Mouse (Mus musculus): ENCODE measurements around the gene Stk38. TPM values are rescaled to one million over a fixed set of nuclear protein-coding genes. Genes with fewer than 3 reads are reported as not detected.
A peak's percentile ranks its signal among the peaks of the same experiment; 100 is the strongest.
"Not testable (repeated sequence)": the region's sequence is repeated elsewhere in the genome, so short reads cannot be mapped to it uniquely, and the experiment has no call there.

The Stk38 gene
- polyA plus RNA-seq, 1 experiment from 2014 or later: 119 TPM

- peaks cover 21% of the 10 kb centered on the region for H3K4me1 ChIP-seq
- ATAC-seq (replicated peaks); H3K27me3 ChIP-seq; H3K27ac ChIP-seq (replicated peaks); H3K4me3 ChIP-seq; H3K9ac ChIP-seq (replicated peaks); H3K9me3 ChIP-seq; H3K4me2 ChIP-seq (replicated peaks): not testable (repeated sequence)
- H3K36me3 ChIP-seq: peaks cover 45% of the 10 kb centered on the region
- WGBS: 93% methylated on average over 1 of the region's 1 CpGs
Measured at GRCm38 (mm10) chr17:28993004-28993403, 14.8 kb downstream of the Stk38 start.

GRCm38 (mm10) chr17:28992105-28992504 is 15.7 kb downstream of the Stk38 start:
- WGBS: 15% methylated on average over 7 of the region's 7 CpGs
- Histone ChIP-seq H3K4me2 (replicated peaks) (no peak overlapping the region), H3K9me3 (no peaks in the 10 kb centered on the region), H3K4me1 (peaks cover 21% of the 10 kb centered on the region), H3K27me3 (no peaks in the 10 kb centered on the region), H3K36me3 (peaks cover 46% of the 10 kb centered on the region), H3K27ac (replicated peaks) (peak overlapping the region; percentile 74), H3K9ac (replicated peaks) (no peak overlapping the region), H3K4me3 (no peak overlapping the region)
- ATAC-seq (replicated peaks): no peak

- Histone ChIP-seq H3K4me3 (no peak overlapping the region), H3K9ac (replicated peaks) (no peak overlapping the region), H3K9me3 (no peaks in the 10 kb centered on the region), H3K27ac (replicated peaks) (peak overlapping the region; percentile 74), H3K36me3 (peaks cover 47% of the 10 kb centered on the region), H3K4me2 (replicated peaks) (no peak overlapping the region), H3K27me3 (no peaks in the 10 kb centered on the region), H3K4me1 (peaks cover 21% of the 10 kb centered on the region)
- ATAC-seq (replicated peaks): no peak
- 63% methylated on average over 9 of the region's 9 CpGs for WGBS
Measured at GRCm38 (mm10) chr17:28991286-28991685, 16.5 kb downstream of the Stk38 start.

GRCm38 (mm10) chr17:28990060-28990459 is 17.7 kb downstream of the Stk38 start:
- H3K4me1 ChIP-seq: peaks cover 21% of the 10 kb centered on the region
- WGBS: 64% methylated on average over 4 of the region's 4 CpGs
- no peak overlapping the region for H3K9ac ChIP-seq (replicated peaks)
- no peaks in the 10 kb centered on the region for H3K27me3 ChIP-seq
- no peaks in the 10 kb centered on the region for H3K9me3 ChIP-seq
- H3K4me2 ChIP-seq (replicated peaks): no peak overlapping the region
- no peak overlapping the region for H3K4me3 ChIP-seq
- no peak for ATAC-seq (replicated peaks)
- H3K27ac ChIP-seq (replicated peaks): no peak overlapping the region
- H3K36me3 ChIP-seq: peaks cover 55% of the 10 kb centered on the region

GRCm38 (mm10) chr17:28988996-28989395 is 18.8 kb downstream of the Stk38 start:
- H3K27me3 ChIP-seq: no peaks in the 10 kb centered on the region
- no peak overlapping the region for H3K4me2 ChIP-seq (replicated peaks)
- H3K4me3 ChIP-seq: no peak overlapping the region
- H3K27ac ChIP-seq (replicated peaks): no peak overlapping the region
- H3K4me1 ChIP-seq: peaks cover 21% of the 10 kb centered on the region
- no peaks in the 10 kb centered on the region for H3K9me3 ChIP-seq
- WGBS: 91% methylated on average over 3 of the region's 3 CpGs
- ATAC-seq (replicated peaks): no peak
- peaks cover 65% of the 10 kb centered on the region for H3K36me3 ChIP-seq
- H3K9ac ChIP-seq (replicated peaks): no peak overlapping the region

- Histone ChIP-seq H3K4me2 (replicated peaks) (no peak overlapping the region), H3K27ac (replicated peaks) (no peak overlapping the region), H3K4me3 (no peak overlapping the region), H3K27me3 (no peaks in the 10 kb centered on the region), H3K4me1 (peaks cover 21% of the 10 kb centered on the region), H3K9ac (replicated peaks) (no peak overlapping the region), H3K36me3 (peaks cover 71% of the 10 kb centered on the region), H3K9me3 (no peaks in the 10 kb centered on the region)
- no peak for ATAC-seq (replicated peaks)
- WGBS: 94% methylated on average over 4 of the region's 4 CpGs
Measured at GRCm38 (mm10) chr17:28988291-28988690, 19.5 kb downstream of the Stk38 start.

GRCm38 (mm10) chr17:28987713-28988112 is 20.1 kb downstream of the Stk38 start:
- Histone ChIP-seq H3K36me3 (peaks cover 76% of the 10 kb centered on the region), H3K9me3 (no peaks in the 10 kb centered on the region), H3K4me1 (peaks cover 21% of the 10 kb centered on the region), H3K4me3 (no peak overlapping the region), H3K27ac (replicated peaks) (no peak overlapping the region), H3K9ac (replicated peaks) (no peak overlapping the region), H3K4me2 (replicated peaks) (no peak overlapping the region), H3K27me3 (no peaks in the 10 kb centered on the region)
- ATAC-seq (replicated peaks): no peak
- WGBS: 65% methylated on average over 4 of the region's 4 CpGs

GRCm38 (mm10) chr17:28986833-28987232 is 21.0 kb downstream of the Stk38 start:
- Histone ChIP-seq H3K9me3 (no peaks in the 10 kb centered on the region), H3K27me3 (no peaks in the 10 kb centered on the region), H3K27ac (replicated peaks) (no peak overlapping the region), H3K9ac (replicated peaks) (no peak overlapping the region), H3K4me1 (peaks cover 15% of the 10 kb centered on the region), H3K4me2 (replicated peaks) (no peak overlapping the region), H3K36me3 (peaks cover 85% of the 10 kb centered on the region), H3K4me3 (no peak overlapping the region)
- no peak for ATAC-seq (replicated peaks)

GRCm38 (mm10) chr17:28984724-28985420 is 22.9 kb downstream of the Stk38 start:
- whole genome bisulfite sequencing: 96% methylated on average over 1 of the region's 1 CpGs

GRCm38 (mm10) chr17:28982591-28982990 is 25.2 kb downstream of the Stk38 start:
- Histone ChIP-seq H3K4me3 (no peak overlapping the region), H3K9ac (replicated peaks) (no peak overlapping the region), H3K9me3 (no peaks in the 10 kb centered on the region), H3K27ac (replicated peaks) (no peak overlapping the region), H3K36me3 (peaks cover 83% of the 10 kb centered on the region), H3K27me3 (no peaks in the 10 kb centered on the region), H3K4me1 (no peaks in the 10 kb centered on the region), H3K4me2 (replicated peaks) (no peak overlapping the region)
- WGBS: 61% methylated on average over 4 of the region's 4 CpGs
- ATAC-seq (replicated peaks): no peak

More at GRCm38 (mm10) chr17:28984724-28985420, 22.9 kb downstream of the Stk38 start:
- no peak for ATAC-seq (replicated peaks)
- Histone ChIP-seq H3K9me3 (no peaks in the 10 kb centered on the region), H3K36me3 (peaks cover 86% of the 10 kb centered on the region), H3K4me1 (no peaks in the 10 kb centered on the region), H3K4me2 (replicated peaks) (no peak overlapping the region), H3K9ac (replicated peaks) (no peak overlapping the region), H3K27me3 (no peaks in the 10 kb centered on the region), H3K27ac (replicated peaks) (no peak overlapping the region), H3K4me3 (no peak overlapping the region)

- Histone ChIP-seq H3K9me3 (no peaks in the 10 kb centered on the region), H3K36me3 (peaks cover 78% of the 10 kb centered on the region), H3K4me3 (no peak overlapping the region), H3K4me1 (no peaks in the 10 kb centered on the region), H3K9ac (replicated peaks) (no peak overlapping the region), H3K4me2 (replicated peaks) (no peak overlapping the region), H3K27me3 (no peaks in the 10 kb centered on the region), H3K27ac (replicated peaks) (peak overlapping the region; percentile 36)
- 59% methylated on average over 4 of the region's 4 CpGs for WGBS
- ATAC-seq (replicated peaks): no peak
Measured at GRCm38 (mm10) chr17:28981081-28981480, 26.7 kb downstream of the Stk38 start.

- Histone ChIP-seq H3K9me3 (no peaks in the 10 kb centered on the region), H3K27me3 (no peaks in the 10 kb centered on the region), H3K27ac (replicated peaks) (no peak overlapping the region), H3K4me3 (no peak overlapping the region), H3K9ac (replicated peaks) (no peak overlapping the region), H3K36me3 (peaks cover 78% of the 10 kb centered on the region), H3K4me2 (replicated peaks) (no peak overlapping the region), H3K4me1 (no peaks in the 10 kb centered on the region)
- ATAC-seq (replicated peaks): no peak
- WGBS: 95% methylated on average over 4 of the region's 4 CpGs
Measured at GRCm38 (mm10) chr17:28979091-28979490, 28.7 kb downstream of the Stk38 start.

- H3K9me3 ChIP-seq: no peaks in the 10 kb centered on the region
- peaks cover 92% of the 10 kb centered on the region for H3K36me3 ChIP-seq
- no peaks in the 10 kb centered on the region for H3K27me3 ChIP-seq
Measured at GRCm38 (mm10) chr17:28970122-28970521, 37.7 kb downstream of the Stk38 start.

More at GRCm38 (mm10) chr17:28970122-28970521, 37.7 kb downstream of the Stk38 start:
- no peak for ATAC-seq (replicated peaks)
- no peak overlapping the region for H3K9ac ChIP-seq (replicated peaks)
- no peak overlapping the region for H3K27ac ChIP-seq (replicated peaks)
- H3K4me1 ChIP-seq: no peaks in the 10 kb centered on the region
- H3K4me2 ChIP-seq (replicated peaks): no peak overlapping the region
- H3K4me3 ChIP-seq: no peak overlapping the region
